Mouse (Mus musculus) kidney, adult 2 months (tissue): ENCODE measurements at regions not wholly inside any gene's neighbourhood (a gene's known extent, or its start where the extent isn't known, plus 50 kb on each side); places are given as distances from the start of the nearest gene placed in this dataset.

Experiments used
- DNase-seq: peaks from one replicate; pipeline ENCODE4 v3.0.0; 2021
- H3K27ac ChIP-seq: fragments of 200-500 bp; 2 replicates; pipeline ENCODE4 v1.5.1; 2012; ENCODE audit warnings: low read depth, low read length, control low read depth, inconsistent platforms; ENCODE audit not compliant: insufficient read depth
- H3K27me3 ChIP-seq: fragments of 200-500 bp; replicated peaks from 2 replicates; pipeline ENCODE4 v1.6.1; 2012; ENCODE audit warnings: mild to moderate bottlenecking, moderate library complexity, low read length, inconsistent platforms; ENCODE audit not compliant: control insufficient read depth, insufficient read depth
- H3K36me3 ChIP-seq: fragments of 200-500 bp; 2 replicates; pipeline ENCODE4 v1.6.1; 2012; ENCODE audit warnings: mild to moderate bottlenecking, moderate library complexity, low read length, inconsistent platforms; ENCODE audit not compliant: control insufficient read depth, insufficient read depth
- H3K4me1 ChIP-seq: fragments of 200-500 bp; 2 replicates; pipeline ENCODE4 v1.6.1; 2011; ENCODE audit warnings: low read length; ENCODE audit not compliant: control insufficient read depth, insufficient read depth
- H3K4me3 ChIP-seq: fragments of 200-500 bp; 2 replicates; pipeline ENCODE4 v1.5.1; 2011; ENCODE audit warnings: mild to moderate bottlenecking, low read depth, low read length, control low read depth; ENCODE audit not compliant: insufficient read depth
- CTCF ChIP-seq: fragments of 200-500 bp; conservative IDR thresholded peaks from 2 replicates; pipeline ENCODE4 v1.5.1; 2011; ENCODE audit warnings: low read depth, mild to moderate bottlenecking, control low read depth, low read length, moderate library complexity, mixed read lengths; ENCODE audit not compliant: insufficient read depth, insufficient read length
- POLR2A ChIP-seq: fragments of 200-500 bp; IDR thresholded peaks from one replicate; pipeline ENCODE4 v1.6.1; 2011; ENCODE audit warnings: low read depth, low read length, control low read depth
- WGBS: fragments of 180-500 bp; shearing (Covaris S2); methylation state at CpG from one replicate; pipeline ENCODE4 v1.1.7; 2018; 5-methylcytosine and 5-hydroxymethylcytosine counted together

DNA sequence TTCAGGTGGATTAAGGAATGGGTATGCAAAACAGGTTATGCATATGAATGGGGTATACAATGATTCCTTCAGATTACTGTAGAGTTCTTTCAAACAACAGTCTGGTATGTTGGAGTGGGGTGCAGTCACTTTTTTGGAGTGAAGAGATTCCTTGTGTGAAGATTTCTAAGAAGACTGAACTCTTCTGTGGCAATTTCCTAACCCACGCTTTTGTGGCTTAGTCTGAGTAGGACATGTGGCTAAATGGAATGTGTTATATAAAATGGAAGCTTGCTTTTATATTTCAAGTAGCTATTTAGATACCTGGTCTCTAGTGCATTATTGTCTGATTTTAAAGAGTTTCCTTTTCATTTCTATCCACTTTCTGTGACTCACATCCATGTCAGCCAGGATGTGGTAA, 205.3 kb downstream of the Aldoart1 start:
- no peaks in the 10 kb centered on the region for H3K36me3 ChIP-seq
- no peak overlapping the region for H3K4me3 ChIP-seq
- DNase-seq, result no peak
- no peaks in the 10 kb centered on the region for H3K27me3 ChIP-seq
- 98% methylated on average over 1 of the region's 1 CpGs for WGBS
- TF ChIP-seq POLR2A, result no peak
- no peak for TF ChIP-seq CTCF
- no peak overlapping the region for H3K27ac ChIP-seq
- no peaks in the 10 kb centered on the region for H3K4me1 ChIP-seq

DNA sequence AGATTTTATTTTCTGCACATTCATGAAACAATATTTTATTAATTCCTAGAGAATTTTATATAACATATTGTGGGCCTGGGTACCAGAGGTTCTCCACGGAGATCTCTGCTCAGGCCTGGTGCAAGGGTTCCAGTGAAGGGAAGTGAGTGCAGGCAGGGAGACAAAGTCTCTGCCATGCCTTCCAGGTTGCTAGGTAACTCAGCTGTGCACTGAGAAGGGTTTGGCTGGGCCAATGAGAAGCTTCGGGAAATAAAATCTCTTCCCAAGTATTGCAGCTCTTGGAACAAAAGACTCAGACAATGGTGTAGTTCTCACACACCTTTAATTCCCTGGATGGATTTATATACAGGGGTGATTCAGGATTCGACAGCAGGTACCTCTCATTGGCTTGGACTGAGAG, 223.0 kb downstream of the Aldoart1 start:
- TF ChIP-seq CTCF (no peak), POLR2A (no peak)
- no peaks in the 10 kb centered on the region for H3K4me1 ChIP-seq
- no peaks in the 10 kb centered on the region for H3K27me3 ChIP-seq
- H3K27ac ChIP-seq, result no peak overlapping the region
- WGBS, result 55% methylated on average over 3 of the region's 3 CpGs
- DNase-seq, result no peak
- no peaks in the 10 kb centered on the region for H3K36me3 ChIP-seq
- H3K4me3 ChIP-seq, result no peak overlapping the region

DNA sequence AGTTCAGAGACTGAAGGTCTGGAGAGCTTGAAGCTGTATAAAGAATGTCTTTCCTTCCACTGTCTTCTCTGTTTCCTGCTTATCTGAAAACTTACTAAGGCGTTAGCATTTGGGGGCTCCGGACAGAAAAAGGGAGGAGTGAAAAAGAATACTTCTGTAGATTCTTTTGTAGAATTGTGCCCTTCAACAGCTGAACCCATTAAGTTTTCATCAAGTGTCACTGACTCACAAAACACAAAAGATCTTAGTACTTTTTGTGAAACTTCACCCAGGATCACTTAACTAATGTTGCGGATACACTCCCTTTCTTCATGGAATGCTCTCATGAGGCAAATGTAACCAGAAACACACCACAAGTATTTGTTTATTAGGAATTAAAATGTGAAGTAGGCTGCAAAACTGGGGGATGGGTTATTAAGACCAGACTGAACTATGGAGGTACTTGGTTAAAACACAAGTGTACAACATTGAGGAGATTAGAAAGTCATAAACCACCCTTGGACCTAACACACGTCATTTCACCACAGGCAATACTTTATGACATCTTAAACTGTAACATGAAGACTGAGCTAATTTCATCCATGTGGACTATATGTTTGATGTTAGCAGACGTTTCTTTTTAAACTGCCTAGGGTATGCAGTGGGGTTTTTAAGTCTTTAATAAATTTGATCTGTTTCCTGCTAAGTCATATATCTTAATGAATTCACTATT, 225.1 kb downstream of the Aldoart1 start:
- no peak for TF ChIP-seq POLR2A
- no peak for TF ChIP-seq CTCF
- Histone ChIP-seq H3K27ac (no peak overlapping the region), H3K36me3 (no peaks in the 10 kb centered on the region), H3K4me3 (no peak overlapping the region), H3K27me3 (no peaks in the 10 kb centered on the region), H3K4me1 (no peaks in the 10 kb centered on the region)
- DNase-seq, result no peak
- 52% methylated on average over 5 of the region's 5 CpGs for WGBS

DNA sequence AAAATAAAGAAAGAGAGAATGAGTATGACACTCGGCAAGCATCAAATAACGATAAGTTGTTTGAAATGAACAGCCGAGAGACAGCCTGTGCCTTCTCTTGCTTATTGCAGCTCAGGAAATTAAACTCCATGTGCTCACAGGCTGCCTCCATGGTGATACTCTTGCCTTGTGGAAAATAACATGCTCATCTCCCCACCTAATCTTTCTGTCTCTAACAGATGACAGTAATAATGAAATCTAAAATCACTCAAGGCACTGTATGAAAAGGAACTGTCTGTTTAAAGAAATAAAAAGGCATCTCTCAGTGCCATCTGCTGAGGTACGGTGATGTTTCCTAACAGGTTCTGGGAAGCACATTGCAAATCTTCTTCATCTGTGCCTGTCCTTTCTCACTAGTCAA, 247.3 kb downstream of the Aldoart1 start:
- 92% methylated on average over 4 of the region's 4 CpGs for WGBS
- H3K4me3 ChIP-seq, result no peak overlapping the region
- no peak for DNase-seq
- H3K27me3 ChIP-seq, result no peaks in the 10 kb centered on the region
- H3K36me3 ChIP-seq, result no peaks in the 10 kb centered on the region
- TF ChIP-seq CTCF (no peak), POLR2A (no peak)
- H3K27ac ChIP-seq, result no peak overlapping the region
- H3K4me1 ChIP-seq, result no peaks in the 10 kb centered on the region

DNA sequence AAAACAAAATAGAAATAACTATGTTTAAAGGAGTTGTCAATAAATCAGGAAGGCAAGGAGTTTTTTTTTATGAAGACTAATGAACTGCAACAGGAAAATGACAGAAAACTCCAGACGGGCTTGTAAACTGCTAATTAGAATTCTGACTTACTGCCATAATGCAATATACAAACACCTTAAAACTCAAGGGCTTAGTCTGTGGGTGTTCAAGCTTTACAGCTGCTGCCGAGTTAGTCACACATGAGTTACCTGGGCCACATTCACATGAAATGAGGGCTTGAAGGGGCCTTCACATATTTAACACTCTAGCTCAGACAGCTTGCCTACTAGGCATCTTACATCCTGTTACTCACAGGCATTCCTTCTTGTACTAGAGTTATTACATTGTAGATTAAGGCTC, 256.9 kb downstream of the Aldoart1 start:
- no peaks in the 10 kb centered on the region for H3K4me1 ChIP-seq
- no peak overlapping the region for H3K4me3 ChIP-seq
- DNase-seq, result no peak
- no peaks in the 10 kb centered on the region for H3K36me3 ChIP-seq
- TF ChIP-seq POLR2A (no peak), CTCF (no peak)
- no peaks in the 10 kb centered on the region for H3K27me3 ChIP-seq
- WGBS, result 26% methylated on average over 2 of the region's 2 CpGs
- H3K27ac ChIP-seq, result no peak overlapping the region

DNA sequence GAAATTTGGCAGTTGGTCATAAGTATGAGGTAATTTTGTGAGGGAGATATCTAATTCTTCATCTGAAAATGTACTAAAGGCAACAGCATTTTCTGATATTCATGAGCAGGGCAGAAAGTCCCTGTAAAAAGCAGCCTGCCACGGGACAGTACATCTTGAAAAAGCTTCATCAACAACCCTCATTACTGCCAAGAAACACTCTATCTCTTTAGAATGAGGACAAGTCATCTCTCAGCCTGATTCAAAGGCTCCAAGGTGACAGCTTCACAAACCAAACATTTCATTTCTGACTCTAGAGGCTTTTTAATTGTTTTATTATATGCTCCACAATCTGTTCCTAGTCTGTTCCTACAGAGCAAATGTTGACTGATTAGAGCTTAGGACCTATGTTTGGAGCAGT, 260.3 kb downstream of the Aldoart1 start:
- 50% methylated on average over 1 of the region's 1 CpGs for WGBS
- no peaks in the 10 kb centered on the region for H3K4me1 ChIP-seq
- H3K27me3 ChIP-seq, result no peaks in the 10 kb centered on the region
- TF ChIP-seq CTCF (no peak), POLR2A (no peak)
- H3K36me3 ChIP-seq, result no peaks in the 10 kb centered on the region
- no peak for DNase-seq
- no peak overlapping the region for H3K4me3 ChIP-seq
- H3K27ac ChIP-seq, result no peak overlapping the region

DNA sequence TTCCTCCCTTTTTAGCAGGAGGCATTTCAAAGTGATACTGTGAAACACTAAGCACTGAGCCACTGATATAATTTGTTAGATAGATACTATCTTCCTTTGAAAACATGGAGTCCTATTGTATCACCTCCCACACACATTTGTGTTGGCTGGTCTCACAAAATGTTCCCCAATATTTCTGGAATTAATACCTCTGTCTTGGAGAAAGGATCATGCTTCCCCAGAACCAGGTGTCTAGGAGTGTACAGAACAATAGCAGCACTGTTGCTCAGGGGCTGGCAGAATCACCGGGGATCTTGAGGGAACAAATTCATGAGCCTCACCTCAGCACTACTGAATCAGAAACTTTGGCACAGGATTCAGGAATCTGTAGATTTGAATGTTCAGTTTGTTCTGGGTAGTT, 277.5 kb downstream of the Aldoart1 start:
- WGBS, result 77% methylated on average over 1 of the region's 1 CpGs
- no peaks in the 10 kb centered on the region for H3K27me3 ChIP-seq
- H3K4me3 ChIP-seq, result no peak overlapping the region
- no peaks in the 10 kb centered on the region for H3K36me3 ChIP-seq
- H3K27ac ChIP-seq, result no peak overlapping the region
- no peak for TF ChIP-seq POLR2A
- TF ChIP-seq CTCF, result no peak
- no peak for DNase-seq
- no peaks in the 10 kb centered on the region for H3K4me1 ChIP-seq

DNA sequence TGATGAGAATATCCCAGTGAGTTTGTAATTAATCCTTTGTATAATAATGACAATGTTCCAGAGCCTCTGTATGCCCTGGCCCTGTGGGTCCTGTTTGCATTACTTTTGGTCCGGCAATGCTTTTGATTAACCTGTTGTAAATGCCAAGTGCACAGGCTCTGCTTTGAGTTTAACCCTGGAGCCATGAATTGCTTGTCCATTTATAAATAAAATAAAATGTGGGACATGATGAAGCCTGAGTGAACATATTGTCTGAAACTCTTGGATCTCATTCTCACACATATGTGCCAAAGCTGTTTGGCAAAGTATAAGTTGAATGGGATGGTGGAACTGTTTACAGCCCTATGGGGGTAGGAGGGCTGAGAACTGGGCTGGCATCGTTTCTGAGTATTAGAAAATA, 280.5 kb downstream of the Aldoart1 start:
- Histone ChIP-seq H3K4me3 (no peak overlapping the region), H3K27me3 (no peaks in the 10 kb centered on the region), H3K27ac (no peak overlapping the region), H3K36me3 (no peaks in the 10 kb centered on the region), H3K4me1 (no peaks in the 10 kb centered on the region)
- DNase-seq, result no peak
- WGBS, result 79% methylated on average over 2 of the region's 2 CpGs
- TF ChIP-seq POLR2A, result no peak
- no peak for TF ChIP-seq CTCF
